Mouse (Mus musculus) intestine, postnatal 0 days (tissue): ENCODE results near the gene Vmn1r8. TPM values are rescaled to one million over a fixed set of nuclear protein-coding genes. Genes with fewer than 3 reads are reported as not detected.
"Not testable (repeated sequence)": the region's sequence is repeated elsewhere in the genome, so short reads cannot be mapped to it uniquely, and the experiment has no call there.

Source experiments
- ATAC-seq: fragments of 200-750 bp; cut with Nextera tagmentation; 2 replicates; pipeline ENCODE4 v1.8.0; 2017; ENCODE audit warnings: mild to moderate bottlenecking, moderate TSS enrichment, moderate library complexity
- H3K27ac ChIP-seq: fragments of 300-500 bp; sonication (generic); 2 replicates; pipeline ENCODE4 v1.5.1; 2014; ENCODE audit warnings: mild to moderate bottlenecking, low read depth, low read length, moderate library complexity
- H3K27me3 ChIP-seq: fragments of 300-500 bp; sonication (generic); replicated peaks from 2 replicates; pipeline ENCODE4 v1.6.1; 2014; ENCODE audit warnings: low read length, mixed read lengths; ENCODE audit not compliant: control insufficient read depth, insufficient read depth
- H3K36me3 ChIP-seq: fragments of 300-500 bp; sonication (generic); 2 replicates; pipeline ENCODE4 v1.6.1; 2014; ENCODE audit warnings: mild to moderate bottlenecking, moderate library complexity; ENCODE audit not compliant: control insufficient read depth, insufficient read depth
- H3K4me1 ChIP-seq: fragments of 300-500 bp; sonication (generic); replicated peaks from 2 replicates; pipeline ENCODE4 v1.6.1; 2014; ENCODE audit warnings: antibody characterized with exemption, low read length, mixed read lengths; ENCODE audit not compliant: control insufficient read depth, insufficient read depth
- H3K4me2 ChIP-seq: fragments of 300-500 bp; sonication (generic); replicated peaks from 2 replicates; pipeline ENCODE4 v1.6.1; 2014; ENCODE audit warnings: low read depth, mild to moderate bottlenecking, moderate library complexity
- H3K4me3 ChIP-seq: fragments of 300-500 bp; sonication (generic); 2 replicates; pipeline ENCODE4 v1.5.1; 2014; ENCODE audit warnings: low read depth, low read length
- H3K9ac ChIP-seq: fragments of 300-500 bp; sonication (generic); 2 replicates; pipeline ENCODE4 v1.6.1; 2014; ENCODE audit warnings: mild to moderate bottlenecking, low read depth, low read length
- H3K9me3 ChIP-seq: fragments of 300-500 bp; sonication (generic); 2 replicates; pipeline ENCODE4 v1.6.1; 2016; ENCODE audit warnings: mixed run types; ENCODE audit not compliant: control insufficient read depth
- CTCF ChIP-seq: sonication (generic); IDR thresholded peaks from 2 replicates; pipeline ENCODE4 v1.5.1; 2016; ENCODE audit warnings: low read depth, mild to moderate bottlenecking, control low read depth, antibody characterized with exemption, moderate library complexity
- WGBS: fragments of 180-500 bp; shearing (Covaris S2); extraction: QIAGEN DNeasy Blood & Tissue Kit; methylation state at CpG from one replicate; pipeline ENCODE4 v1.1.7; 2014; 5-methylcytosine and 5-hydroxymethylcytosine counted together
- polyA plus RNA-seq: library from polyadenylated mRNA; unstranded; fragments of >200 nt; fragmentation: Nextera tagmentation; extraction: Ambion mirVana; gene quantifications from 2 replicates; pipeline ENCODE4 v1.2.1, GENCODE M21; 2015

Vmn1r8 gene
- not detected in 2 replicates for polyA plus RNA-seq

DNA sequence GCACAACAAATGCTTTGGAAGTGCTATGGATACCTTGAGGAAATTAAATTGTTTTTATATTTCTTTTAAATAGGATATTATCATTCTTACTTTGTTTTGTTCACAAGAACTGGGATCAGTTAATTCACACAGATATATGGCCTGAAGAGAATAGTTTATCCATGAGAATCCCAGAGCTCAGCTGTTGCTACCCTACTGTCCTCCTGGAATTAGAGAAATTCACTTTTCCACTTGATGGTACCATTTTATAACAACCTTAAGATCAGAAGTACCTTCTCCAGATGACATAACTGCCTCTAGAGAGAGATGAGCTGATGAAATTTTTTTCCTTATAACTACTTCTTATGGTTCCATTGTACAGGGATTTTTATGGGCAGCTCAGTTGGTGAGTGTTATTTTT lies at the start of gene Vmn1r8:
Gene Vmn1r8, plus strand, starts transcription at position 301 of the 400 bp plus-strand sequence.
- H3K4me2 ChIP-seq, result no peak within 1 kb of the TSS
- no peaks in the 10 kb centered on the region for H3K27me3 ChIP-seq
- no peaks in the 10 kb centered on the region for H3K4me1 ChIP-seq
- H3K4me3 ChIP-seq, result no peak within 1 kb of the TSS
- no peak for ATAC-seq
- H3K9me3 ChIP-seq, result no peaks in the 10 kb centered on the region
- H3K27ac ChIP-seq, result no peak within 1 kb of the TSS
- no peak within 1 kb of the TSS for H3K9ac ChIP-seq
- TF ChIP-seq CTCF, result no peak
- H3K36me3 ChIP-seq, result no peaks in the 10 kb centered on the region

DNA sequence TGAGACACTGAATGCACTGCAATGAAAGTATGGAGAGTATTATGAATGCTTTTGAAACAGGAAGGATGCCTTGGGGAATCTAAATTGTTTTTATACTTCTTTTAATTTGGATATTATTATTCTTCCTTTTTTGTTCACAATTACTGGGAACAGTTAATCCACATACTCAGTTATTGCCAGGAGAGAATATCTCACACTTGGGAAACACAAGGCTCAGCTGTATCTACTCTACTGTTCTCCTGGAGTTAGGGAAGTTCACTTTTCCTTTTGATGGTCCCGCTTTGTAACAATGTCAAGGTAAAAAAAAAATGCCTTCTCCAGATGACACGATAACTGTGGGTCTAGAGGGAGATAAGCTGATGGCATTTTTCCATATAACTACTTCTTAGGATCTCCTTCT lies 35.1 kb upstream of the Vmn1r8 start, which contains the start of gene Vmn1r6:
Gene Vmn1r6, plus strand, starts transcription at position 301 of the 400 bp plus-strand sequence.
- no peak for TF ChIP-seq CTCF
- no peak for ATAC-seq
- Histone ChIP-seq H3K9me3 (no peaks in the 10 kb centered on the region), H3K27me3 (no peaks in the 10 kb centered on the region), H3K4me2 (no peak within 1 kb of the TSS), H3K27ac (no peak within 1 kb of the TSS), H3K9ac (no peak within 1 kb of the TSS), H3K4me3 (no peak within 1 kb of the TSS), H3K4me1 (no peaks in the 10 kb centered on the region), H3K36me3 (no peaks in the 10 kb centered on the region)
- 80% methylated on average over 2 of the region's 2 CpGs for WGBS

DNA sequence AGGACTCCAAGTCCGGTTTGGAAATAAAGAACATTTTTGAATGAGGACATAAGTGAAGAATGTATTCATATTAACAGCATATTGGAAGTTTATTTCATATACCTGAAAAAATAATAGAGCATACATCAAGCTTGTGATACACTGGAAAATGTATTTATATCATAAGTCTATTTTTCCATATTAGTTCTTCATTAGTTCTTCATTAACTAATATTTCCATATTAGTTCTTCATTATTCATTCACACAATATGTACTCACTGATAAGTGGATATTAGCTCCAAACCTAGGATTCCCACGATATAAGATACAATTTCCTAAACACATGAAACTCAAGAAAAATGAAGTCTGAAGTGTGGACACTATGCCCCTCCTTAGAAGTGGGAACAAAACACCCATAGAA lies 6.9 kb upstream of the Vmn1r8 start, which contains the start of gene Vmn1r7:
Gene Vmn1r7, minus strand, starts transcription at position 101 of the 400 bp plus-strand sequence.
- H3K36me3 ChIP-seq, H3K9me3 ChIP-seq, ATAC-seq, H3K27me3 ChIP-seq, H3K4me3 ChIP-seq, H3K4me1 ChIP-seq, H3K27ac ChIP-seq, H3K9ac ChIP-seq, H3K4me2 ChIP-seq: not testable (repeated sequence)
- WGBS, result 86% methylated on average over 2 of the region's 2 CpGs

DNA sequence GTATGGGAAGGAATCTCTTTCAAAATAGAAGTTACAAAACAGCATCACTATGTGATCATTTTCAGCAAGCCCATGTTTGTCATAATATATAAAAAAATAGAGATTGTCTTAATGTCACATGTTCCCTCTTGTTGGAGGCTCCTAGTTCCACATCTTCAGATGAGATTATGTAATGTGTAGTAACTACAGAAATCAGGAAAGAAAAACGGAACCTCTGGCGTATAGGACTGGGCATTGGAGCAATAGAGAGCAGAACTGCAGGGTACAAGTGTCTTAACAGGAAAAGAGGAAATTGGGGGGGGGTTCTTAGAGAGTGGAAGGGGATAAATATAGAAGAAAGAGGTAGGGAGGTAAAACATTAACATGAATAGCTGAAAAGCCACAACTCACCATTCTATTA lies 2.6 kb downstream of the Vmn1r8 start:
- 83% methylated on average over 2 of the region's 2 CpGs for WGBS
- no peak overlapping the region for H3K27ac ChIP-seq
- no peak overlapping the region for H3K9ac ChIP-seq
- no peaks in the 10 kb centered on the region for H3K4me1 ChIP-seq
- ATAC-seq, result no peak
- H3K9me3 ChIP-seq, result no peaks in the 10 kb centered on the region
- no peak overlapping the region for H3K4me3 ChIP-seq
- H3K36me3 ChIP-seq, result no peaks in the 10 kb centered on the region
- H3K27me3 ChIP-seq, result no peaks in the 10 kb centered on the region
- H3K4me2 ChIP-seq, result no peak overlapping the region
- TF ChIP-seq CTCF, result no peak

DNA sequence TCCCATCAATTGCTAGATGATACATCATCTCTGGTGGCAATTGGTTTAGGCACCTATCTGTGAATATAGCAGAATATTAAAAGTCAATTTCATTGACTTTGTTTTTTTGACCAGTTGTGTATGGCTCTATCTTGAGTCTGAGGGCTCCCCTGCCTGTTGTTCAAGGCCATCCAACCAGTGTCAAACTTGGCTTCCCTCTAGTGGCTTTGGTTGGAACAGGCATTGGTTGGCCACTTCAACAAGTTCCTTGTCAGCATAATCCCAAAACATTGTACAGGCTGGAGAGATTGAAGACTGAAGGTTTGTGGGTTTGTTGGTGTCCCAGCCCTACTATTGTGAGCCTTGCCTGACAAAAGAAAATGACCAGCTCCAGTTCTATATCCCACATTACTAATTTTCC lies 31.6 kb downstream of the Vmn1r8 start:
- H3K4me2 ChIP-seq, result no peak overlapping the region
- H3K9me3 ChIP-seq, result no peaks in the 10 kb centered on the region
- no peak for ATAC-seq
- TF ChIP-seq CTCF, result peak; percentile 43
- no peak overlapping the region for H3K4me3 ChIP-seq
- H3K27me3 ChIP-seq, result no peaks in the 10 kb centered on the region
- H3K36me3 ChIP-seq, result no peaks in the 10 kb centered on the region
- no peak overlapping the region for H3K9ac ChIP-seq
- no peak overlapping the region for H3K27ac ChIP-seq
- no peaks in the 10 kb centered on the region for H3K4me1 ChIP-seq

DNA sequence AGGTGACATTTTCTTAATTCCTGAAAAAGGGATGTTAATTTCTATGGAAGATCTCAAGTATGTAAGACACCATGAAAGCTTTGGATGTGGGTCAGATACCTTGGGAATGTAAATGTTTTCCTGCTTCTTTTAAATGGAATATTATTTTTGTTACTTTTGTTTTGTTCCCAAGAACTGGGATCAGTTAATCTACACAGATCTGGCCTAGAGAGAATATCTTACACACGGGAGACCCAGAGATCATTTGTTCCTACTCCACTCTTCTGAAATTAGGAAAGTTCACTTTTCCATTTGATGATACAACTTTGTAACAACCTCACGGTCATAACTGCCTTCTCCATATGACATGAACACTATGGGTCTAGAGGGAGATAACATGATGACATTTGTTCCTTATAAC lies 34.4 kb downstream of the Vmn1r8 start, which contains the start of gene Vmn1r9:
Gene Vmn1r9, plus strand, starts transcription at position 301 of the 400 bp plus-strand sequence.
- Histone ChIP-seq H3K4me2 (no peak within 1 kb of the TSS), H3K27ac (no peak within 1 kb of the TSS), H3K36me3 (no peaks in the 10 kb centered on the region), H3K4me1 (no peaks in the 10 kb centered on the region), H3K9me3 (no peaks in the 10 kb centered on the region), H3K4me3 (no peak within 1 kb of the TSS), H3K27me3 (no peaks in the 10 kb centered on the region), H3K9ac (no peak within 1 kb of the TSS)
- ATAC-seq, result no peak
- whole genome bisulfite sequencing, result 85% methylated on average over 2 of the region's 2 CpGs
- no peak for TF ChIP-seq CTCF

Other genes starting within 250 kb of the Vmn1r8 start
- 8.1 TPM in 2 replicates for gene Kbtbd2, start 234.5 kb upstream of the Vmn1r8 start, polyA plus RNA-seq
- gene Fkbp9, start 200.2 kb upstream of the Vmn1r8 start, polyA plus RNA-seq, result 38.0 and 39.4 TPM in 2 replicates
- gene Nt5c3, start 108.4 kb upstream of the Vmn1r8 start, polyA plus RNA-seq, result 43.6 and 44.7 TPM in 2 replicates
- gene Vmn1r4, start 108.3 kb upstream of the Vmn1r8 start, polyA plus RNA-seq, result 0.07 and 0.14 TPM in 2 replicates
- gene Vmn1r5, start 62.0 kb upstream of the Vmn1r8 start, polyA plus RNA-seq, result not detected in 2 replicates
- not detected in 2 replicates for gene Vmn1r6, start 35.0 kb upstream of the Vmn1r8 start, polyA plus RNA-seq
- gene Vmn1r7, start 7.0 kb upstream of the Vmn1r8 start, polyA plus RNA-seq, result not detected in 2 replicates
- gene Vmn1r9, start 34.5 kb downstream of the Vmn1r8 start, polyA plus RNA-seq, result not detected in 2 replicates
- gene Vmn1r10, start 77.2 kb downstream of the Vmn1r8 start, polyA plus RNA-seq, result not detected in 2 replicates
- not detected in 2 replicates for gene Vmn1r11, start 101.2 kb downstream of the Vmn1r8 start, polyA plus RNA-seq
- gene Vmn1r12, start 124.6 kb downstream of the Vmn1r8 start, polyA plus RNA-seq, result not detected in 2 replicates
- not detected in 2 replicates for gene Vmn1r13, start 171.0 kb downstream of the Vmn1r8 start, polyA plus RNA-seq
- gene Vmn1r14, start 199.4 kb downstream of the Vmn1r8 start, polyA plus RNA-seq, result not detected in 2 replicates
- not detected in 2 replicates for gene Vmn1r15, start 225.7 kb downstream of the Vmn1r8 start, polyA plus RNA-seq